Mouse (Mus musculus): ENCODE data around the gene Samd14. TPM values are rescaled to one million over a fixed set of nuclear protein-coding genes. Genes with fewer than 3 reads are reported as not detected.

Samd14 gene
- polyA plus RNA-seq, 1 experiment from 2014 or later, result 22.8 TPM

- ATAC-seq (ENCODE audit: insufficient number of reproducible peaks, insufficient read depth, low FRiP score, low read depth), result no peak
- Histone ChIP-seq H3K27me3 (ENCODE audit: control insufficient read depth, insufficient read depth, low read length) (no peaks in the 10 kb centered on the region), H3K4me3 (ENCODE audit: low read depth, low read length) (no peak overlapping the region), H3K36me3 (ENCODE audit: control insufficient read depth, insufficient read depth, low read length) (no peaks in the 10 kb centered on the region), H3K9me3 (ENCODE audit: control insufficient read depth, low read depth, low read length) (no peaks in the 10 kb centered on the region), H3K4me1 (ENCODE audit: control insufficient read depth, insufficient read depth, low read length) (peaks cover 54% of the 10 kb centered on the region), H3K4me2 (replicated peaks; ENCODE audit: low read depth, low read length) (no peak overlapping the region), H3K27ac (ENCODE audit: low read length) (no peak overlapping the region), H3K9ac (replicated peaks; ENCODE audit: low read depth, low read length) (no peak overlapping the region)
- WGBS, result 64% methylated on average over 5 of the region's 5 CpGs
Measured at GRCm38 (mm10) chr11:95072804-95073203, 63.1 kb downstream of the Samd14 start.

DNA sequence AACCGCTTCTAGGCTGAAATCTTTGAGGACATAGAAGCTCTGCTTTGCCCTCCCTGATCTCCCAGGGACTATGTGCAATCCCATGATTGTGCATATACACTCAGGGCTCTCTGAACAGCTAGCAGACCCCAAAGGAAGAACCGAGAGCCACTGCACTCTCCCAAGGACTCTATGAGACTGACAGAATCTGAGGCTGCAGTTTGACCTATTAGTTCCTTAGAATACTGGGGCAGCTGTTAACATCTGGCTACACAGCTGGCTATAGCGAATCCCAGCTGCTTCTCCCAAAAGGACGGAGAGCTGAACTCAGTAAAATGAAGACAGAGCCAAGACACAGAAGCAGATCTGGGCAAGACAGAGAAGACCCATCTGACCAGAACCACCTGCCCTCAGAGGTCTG is 64.2 kb downstream of the Samd14 start:
- WGBS, result 56% methylated on average over 4 of the region's 4 CpGs
- H3K4me3 ChIP-seq (ENCODE audit: low read depth, low read length), result no peak overlapping the region
- H3K36me3 ChIP-seq (ENCODE audit: control insufficient read depth, insufficient read depth, low read length), result no peaks in the 10 kb centered on the region
- H3K9me3 ChIP-seq (ENCODE audit: control insufficient read depth, low read depth, low read length), result no peaks in the 10 kb centered on the region
- H3K4me1 ChIP-seq (ENCODE audit: control insufficient read depth, insufficient read depth, low read length), result peaks cover 60% of the 10 kb centered on the region
- no peak overlapping the region for H3K9ac ChIP-seq (replicated peaks; ENCODE audit: low read depth, low read length)
- H3K27me3 ChIP-seq (ENCODE audit: control insufficient read depth, insufficient read depth, low read length), result no peaks in the 10 kb centered on the region
- no peak for ATAC-seq (ENCODE audit: insufficient number of reproducible peaks, insufficient read depth, low FRiP score, low read depth)
- H3K27ac ChIP-seq (ENCODE audit: low read length), result no peak overlapping the region
- H3K4me2 ChIP-seq (replicated peaks; ENCODE audit: low read depth, low read length), result peak overlapping the region; percentile 79

GRCm38 (mm10) chr11:95074694-95075093 is 65.0 kb downstream of the Samd14 start:
- Histone ChIP-seq H3K36me3 (ENCODE audit: control insufficient read depth, insufficient read depth, low read length) (no peaks in the 10 kb centered on the region), H3K27me3 (ENCODE audit: control insufficient read depth, insufficient read depth, low read length) (no peaks in the 10 kb centered on the region), H3K9ac (replicated peaks; ENCODE audit: low read depth, low read length) (no peak overlapping the region), H3K4me2 (replicated peaks; ENCODE audit: low read depth, low read length) (peak overlapping the region; percentile 79), H3K4me3 (ENCODE audit: low read depth, low read length) (peak overlapping the region; percentile 55; the same call in 1 of the 2 replicates), H3K4me1 (ENCODE audit: control insufficient read depth, insufficient read depth, low read length) (peaks cover 63% of the 10 kb centered on the region), H3K9me3 (ENCODE audit: control insufficient read depth, low read depth, low read length) (no peaks in the 10 kb centered on the region), H3K27ac (ENCODE audit: low read length) (peak overlapping the region; percentile 81; the same call in 1 of the 2 replicates)
- 31% methylated on average over 4 of the region's 4 CpGs for WGBS
- ATAC-seq (ENCODE audit: insufficient number of reproducible peaks, insufficient read depth, low FRiP score, low read depth), result no peak

GRCm38 (mm10) chr11:95075197-95076040 is 65.7 kb downstream of the Samd14 start:
- H3K4me3 ChIP-seq (ENCODE audit: low read depth, low read length), result peak overlapping the region; percentile 55
- no peaks in the 10 kb centered on the region for H3K27me3 ChIP-seq (ENCODE audit: control insufficient read depth, insufficient read depth, low read length)
- 3% methylated on average over 19 of the region's 19 CpGs for WGBS
- peak overlapping the region; percentile 79 for H3K4me2 ChIP-seq (replicated peaks; ENCODE audit: low read depth, low read length)
- ATAC-seq (ENCODE audit: insufficient number of reproducible peaks, insufficient read depth, low FRiP score, low read depth), result no peak
- H3K4me1 ChIP-seq (ENCODE audit: control insufficient read depth, insufficient read depth, low read length), result peaks cover 66% of the 10 kb centered on the region
- no peaks in the 10 kb centered on the region for H3K36me3 ChIP-seq (ENCODE audit: control insufficient read depth, insufficient read depth, low read length)
- peak overlapping the region; percentile 81; the same call in 1 of the 2 replicates for H3K27ac ChIP-seq (ENCODE audit: low read length)
- no peaks in the 10 kb centered on the region for H3K9me3 ChIP-seq (ENCODE audit: control insufficient read depth, low read depth, low read length)
- peak overlapping the region; percentile 57 for H3K9ac ChIP-seq (replicated peaks; ENCODE audit: low read depth, low read length)

Other genes with a start within 250 kb of the Samd14 start
- gene Tmem92, start 227.2 kb upstream of the Samd14 start, polyA plus RNA-seq (2014; fragmentation: Nextera tagmentation; extraction: Ambion mirVana), result not detected in 2 replicates
- gene Col1a1, start 73.7 kb upstream of the Samd14 start, polyA plus RNA-seq (2014; fragmentation: Nextera tagmentation; extraction: Ambion mirVana), result 1,157 and 1,247 TPM in 2 replicates
- gene Hils1, start 42.3 kb upstream of the Samd14 start, polyA plus RNA-seq (2014; fragmentation: Nextera tagmentation; extraction: Ambion mirVana), result not detected in 2 replicates
- gene Sgca, start 33.6 kb upstream of the Samd14 start, polyA plus RNA-seq (2014; fragmentation: Nextera tagmentation; extraction: Ambion mirVana), result 0.30 and 0.46 TPM in 2 replicates
- 13.5 and 14.4 TPM in 2 replicates for gene Ppp1r9b, start 18.8 kb upstream of the Samd14 start, polyA plus RNA-seq (2014; fragmentation: Nextera tagmentation; extraction: Ambion mirVana)
- 34.1 and 35.8 TPM in 2 replicates for gene Pdk2, start 31.5 kb downstream of the Samd14 start, polyA plus RNA-seq (2014; fragmentation: Nextera tagmentation; extraction: Ambion mirVana)
- gene Itga3, start 66.9 kb downstream of the Samd14 start, polyA plus RNA-seq (2014; fragmentation: Nextera tagmentation; extraction: Ambion mirVana), result 21.5 and 23.3 TPM in 2 replicates
- gene Dlx3, start 110.2 kb downstream of the Samd14 start, polyA plus RNA-seq (2014; fragmentation: Nextera tagmentation; extraction: Ambion mirVana), result 3.1 and 4.5 TPM in 2 replicates
- 0.46 and 0.52 TPM in 2 replicates for gene Dlx4, start 136.4 kb downstream of the Samd14 start, polyA plus RNA-seq (2014; fragmentation: Nextera tagmentation; extraction: Ambion mirVana)